Mouse (Mus musculus): Measurements from ENCODE around the gene Olfr68.
"Not testable (repeated sequence)": the region's sequence is repeated elsewhere in the genome, so short reads cannot be mapped to it uniquely, and the experiment has no call there.

DNA sequence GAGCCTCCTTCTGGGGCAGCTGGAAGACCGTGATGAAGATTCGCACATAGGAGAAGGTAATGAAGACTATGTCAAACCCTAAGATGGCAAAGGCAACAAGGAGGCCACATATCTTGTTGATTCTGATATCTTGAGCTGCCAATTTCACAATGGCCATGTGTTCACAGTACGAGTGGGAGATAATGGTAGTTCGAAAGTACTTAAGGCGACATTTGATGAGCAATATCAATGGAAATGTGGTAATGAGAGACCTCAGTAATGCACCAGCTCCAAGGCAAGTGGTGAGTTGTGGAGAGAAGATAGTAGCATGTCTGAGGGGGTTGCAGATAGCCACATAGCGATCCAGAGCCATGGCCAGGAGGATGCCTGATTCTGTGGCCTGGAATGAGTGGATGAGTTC lies 11.8 kb downstream of the Olfr68 start:
- not testable (repeated sequence) for TF ChIP-seq CTCF, EP300 (IDR thresholded peaks at IDR 0.05)

All from lung, postnatal 0 days (tissue).